Mouse (Mus musculus): Measurements from ENCODE around the gene Gm17067. TPM values are rescaled to one million over a fixed set of nuclear protein-coding genes. Genes with fewer than 3 reads are reported as not detected.

Gene Gm17067
- polyA plus RNA-seq, 1 experiment from 2014 or later: not detected

Other genes with a start within 250 kb of the Gm17067 start
- gene Zfp141, start 221.3 kb downstream of the Gm17067 start, polyA plus RNA-seq (2014; fragmentation: Nextera tagmentation; extraction: Ambion mirVana): 6.8 and 7.8 TPM in 2 replicates
- not detected in 2 replicates for gene Gm21028, start 148.4 kb downstream of the Gm17067 start, polyA plus RNA-seq (2014; fragmentation: Nextera tagmentation; extraction: Ambion mirVana)
- 0.97 and 1.5 TPM in 2 replicates for gene Zfp977, start 134.5 kb downstream of the Gm17067 start, polyA plus RNA-seq (2014; fragmentation: Nextera tagmentation; extraction: Ambion mirVana)
- gene Zfp976, start 84.4 kb downstream of the Gm17067 start, polyA plus RNA-seq (2014; fragmentation: Nextera tagmentation; extraction: Ambion mirVana): 1.3 and 1.4 TPM in 2 replicates
- gene Zfp975, start 34.3 kb downstream of the Gm17067 start, polyA plus RNA-seq (2014; fragmentation: Nextera tagmentation; extraction: Ambion mirVana): 6.7 and 10.2 TPM in 2 replicates
- gene Vmn2r62, start 66.5 kb upstream of the Gm17067 start, polyA plus RNA-seq (2014; fragmentation: Nextera tagmentation; extraction: Ambion mirVana): not detected in 2 replicates
- not detected in 2 replicates for gene Gm2381, start 140.2 kb upstream of the Gm17067 start, polyA plus RNA-seq (2014; fragmentation: Nextera tagmentation; extraction: Ambion mirVana)
- not detected in 2 replicates for gene Vmn2r63, start 206.8 kb upstream of the Gm17067 start, polyA plus RNA-seq (2014; fragmentation: Nextera tagmentation; extraction: Ambion mirVana)

Data from heart, embryonic 11.5 days (tissue).